Mouse (Mus musculus): ENCODE data around the gene Cd9.
"Not testable (repeated sequence)": the region's sequence is repeated elsewhere in the genome, so short reads cannot be mapped to it uniquely, and the experiment has no call there.

Cd9 gene

GRCm38 (mm10) chr6:125503186-125503802 is 8.7 kb upstream of the Cd9 start:
- DNase-seq (ENCODE audit: low read depth) = no peak

GRCm38 (mm10) chr6:125498062-125498461 is 3.5 kb upstream of the Cd9 start:
- DNase-seq (ENCODE audit: low read depth) = no peak

DNA sequence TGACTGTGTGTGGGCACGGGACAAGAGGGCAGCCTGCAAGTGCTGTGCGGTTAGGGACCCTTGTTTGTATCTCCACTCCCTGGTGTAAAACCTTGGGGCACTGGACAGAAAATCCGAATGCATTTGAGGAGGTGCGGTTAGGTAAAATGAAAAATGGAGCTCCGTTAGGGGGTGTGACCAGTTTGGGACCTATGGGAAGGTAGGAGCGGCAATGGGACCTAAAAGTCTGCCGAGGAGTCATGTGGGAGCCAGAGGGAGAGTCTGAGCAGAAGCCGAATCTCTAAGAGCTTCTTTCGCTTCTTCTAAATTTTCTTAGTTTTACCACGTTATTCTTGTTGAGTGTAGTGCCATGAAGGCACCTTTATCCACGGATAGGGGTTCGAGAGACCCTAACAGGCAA is 1.8 kb upstream of the Cd9 start:
- DNase-seq (ENCODE audit: low read depth) = no peak

- DNase-seq (ENCODE audit: low read depth) = no peak
Measured at GRCm38 (mm10) chr6:125495361-125495760, 770 bp upstream of the Cd9 start.

GRCm38 (mm10) chr6:125493147-125493546 is 1.4 kb downstream of the Cd9 start:
- DNase-seq (ENCODE audit: low read depth) = no peak

DNA sequence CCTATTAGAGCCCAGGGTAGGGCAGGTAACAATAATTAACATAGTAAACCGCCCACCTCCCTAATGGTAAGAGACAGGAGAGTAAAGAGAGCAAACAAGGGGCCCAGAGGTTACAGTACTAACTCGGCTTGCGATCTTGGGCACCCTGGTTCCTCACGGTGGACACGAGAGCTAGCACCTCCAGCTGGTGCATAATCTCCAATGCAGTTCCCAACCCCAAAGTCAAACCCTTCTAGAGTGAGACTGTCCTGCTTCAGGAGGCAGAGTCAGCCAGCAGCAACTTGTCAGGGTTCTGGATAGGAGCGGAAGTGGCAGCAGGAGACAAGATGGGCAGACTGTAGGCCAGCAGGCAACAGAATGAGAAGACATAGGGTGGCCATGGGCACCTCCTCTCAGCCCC is 1.9 kb downstream of the Cd9 start:
- no peak for DNase-seq (ENCODE audit: low read depth)

GRCm38 (mm10) chr6:125492033-125492432 is 2.6 kb downstream of the Cd9 start:
- no peak for DNase-seq (ENCODE audit: low read depth)

DNA sequence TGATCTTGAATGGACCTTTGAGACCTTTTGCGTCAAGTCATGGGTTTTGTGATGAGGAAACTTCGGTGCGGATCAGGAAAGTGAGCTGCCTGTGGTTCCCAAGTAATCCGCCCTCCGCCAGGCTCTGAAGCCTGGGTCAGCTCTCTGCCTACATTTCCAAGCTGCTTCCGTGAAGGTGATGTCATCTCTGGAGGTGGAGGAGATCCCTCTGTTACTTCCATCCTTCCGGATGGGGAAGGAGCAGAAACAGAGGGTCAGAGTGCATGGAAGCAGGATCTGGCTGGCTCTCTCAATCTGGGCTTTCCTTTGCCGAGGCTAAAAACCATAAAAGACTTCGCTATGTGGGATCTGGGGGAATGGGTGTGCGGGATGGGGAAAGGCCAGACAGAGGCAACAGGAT is 3.2 kb downstream of the Cd9 start:
- no peak for DNase-seq (ENCODE audit: low read depth)

DNA sequence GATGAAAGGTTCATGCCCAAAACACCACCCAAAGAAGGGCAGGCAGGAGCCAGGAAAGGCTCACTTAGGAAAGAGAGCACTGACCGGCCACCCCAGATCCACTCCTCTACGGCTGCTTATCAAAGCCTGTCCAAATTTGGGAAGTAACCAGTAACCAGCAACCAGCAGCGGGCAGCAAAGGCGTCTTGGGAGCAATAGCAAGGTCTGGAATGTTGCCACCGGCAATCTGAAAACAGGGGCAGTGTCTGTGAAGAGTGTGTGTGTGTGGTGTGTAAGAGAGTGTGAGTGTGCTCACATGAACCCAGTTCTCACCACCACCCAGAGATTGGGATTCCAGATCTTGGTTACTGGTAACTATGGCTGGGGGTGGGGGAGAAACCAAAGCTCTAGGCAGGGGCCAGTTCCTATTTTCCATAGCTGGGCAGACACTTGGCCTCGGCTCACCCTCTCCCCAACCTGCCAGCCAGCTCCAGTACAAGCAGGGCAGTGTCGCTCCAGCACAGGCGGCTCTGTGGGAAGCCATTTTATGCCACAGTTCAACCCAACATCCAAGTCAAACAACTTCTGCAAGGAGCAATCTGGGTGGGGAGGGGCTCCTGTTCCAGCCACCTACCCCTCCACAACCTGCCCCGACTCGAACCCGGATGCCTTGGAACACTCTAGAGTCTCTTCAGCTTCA is 4.6 kb downstream of the Cd9 start:
- no peak for DNase-seq (ENCODE audit: low read depth)

DNA sequence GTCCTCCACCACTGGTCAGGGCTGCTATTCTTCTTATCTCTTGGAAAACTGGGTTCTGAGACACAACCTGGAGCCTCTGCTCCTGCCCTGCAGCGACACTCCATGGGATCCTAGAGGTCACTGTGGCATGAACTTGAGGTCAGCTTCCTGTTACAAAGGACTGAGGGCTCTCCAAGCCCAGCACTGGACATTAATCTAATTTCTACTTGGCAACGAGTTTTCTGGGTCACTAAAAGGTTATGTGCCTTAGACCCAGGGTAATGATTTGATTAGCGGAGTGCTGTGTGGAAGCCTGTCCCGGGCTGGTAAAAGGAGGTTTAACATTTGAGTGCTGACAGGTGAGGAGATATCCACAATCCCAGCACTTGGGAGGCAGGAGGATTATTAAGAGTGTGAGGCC is 9.0 kb downstream of the Cd9 start:
- DNase-seq (ENCODE audit: low read depth) = no peak

- DNase-seq (ENCODE audit: low read depth) = no peak
Measured at GRCm38 (mm10) chr6:125484721-125485120, 9.9 kb downstream of the Cd9 start.

- DNase-seq (ENCODE audit: low read depth) = not testable (repeated sequence)
Measured at GRCm38 (mm10) chr6:125484313-125484660, 10.3 kb downstream of the Cd9 start.

DNA sequence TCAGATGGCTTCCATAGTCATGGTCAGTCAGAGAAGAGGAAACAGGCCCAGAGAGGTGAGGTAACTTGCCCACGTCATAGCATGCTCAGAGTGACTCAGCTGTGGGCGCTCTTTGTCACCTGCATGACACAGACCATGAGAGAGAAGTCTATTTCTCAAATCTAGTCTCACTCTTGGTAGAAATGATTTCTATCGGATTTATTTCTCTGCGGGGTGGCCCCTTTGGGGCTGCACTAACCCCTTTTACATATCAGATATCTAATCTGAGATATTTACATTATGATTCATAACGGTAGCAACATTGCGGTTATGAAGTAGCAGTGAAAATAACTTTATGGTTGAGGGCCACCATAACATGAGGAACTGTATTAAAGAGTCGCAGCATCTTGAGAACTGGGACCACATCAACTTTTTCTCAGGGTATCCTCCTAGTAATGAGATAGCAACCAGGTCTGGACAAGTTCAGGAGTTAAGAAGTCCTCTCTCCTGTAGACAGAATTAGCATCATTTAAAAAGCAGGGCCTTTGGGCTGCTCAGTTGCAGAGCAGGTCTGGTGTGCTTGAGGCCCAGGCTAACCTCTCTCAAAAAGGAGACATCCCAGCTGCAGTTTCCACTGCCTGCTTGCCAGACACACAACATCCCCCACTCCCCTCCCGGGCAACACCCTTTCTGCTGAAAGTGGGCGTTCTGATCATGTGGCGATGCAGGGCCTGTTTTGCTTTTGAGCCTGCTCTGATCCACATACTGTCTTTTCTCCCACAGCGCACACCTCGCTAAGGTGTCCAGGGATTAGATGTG is 10.9 kb downstream of the Cd9 start:
- no peak for DNase-seq (ENCODE audit: low read depth)

GRCm38 (mm10) chr6:125482427-125482831 is 12.2 kb downstream of the Cd9 start:
- no peak for DNase-seq (ENCODE audit: low read depth)

GRCm38 (mm10) chr6:125481667-125482390 is 12.8 kb downstream of the Cd9 start:
- no peak for DNase-seq (ENCODE audit: low read depth)

- no peak for DNase-seq (ENCODE audit: low read depth)
Measured at GRCm38 (mm10) chr6:125480396-125481361, 13.9 kb downstream of the Cd9 start.

DNA sequence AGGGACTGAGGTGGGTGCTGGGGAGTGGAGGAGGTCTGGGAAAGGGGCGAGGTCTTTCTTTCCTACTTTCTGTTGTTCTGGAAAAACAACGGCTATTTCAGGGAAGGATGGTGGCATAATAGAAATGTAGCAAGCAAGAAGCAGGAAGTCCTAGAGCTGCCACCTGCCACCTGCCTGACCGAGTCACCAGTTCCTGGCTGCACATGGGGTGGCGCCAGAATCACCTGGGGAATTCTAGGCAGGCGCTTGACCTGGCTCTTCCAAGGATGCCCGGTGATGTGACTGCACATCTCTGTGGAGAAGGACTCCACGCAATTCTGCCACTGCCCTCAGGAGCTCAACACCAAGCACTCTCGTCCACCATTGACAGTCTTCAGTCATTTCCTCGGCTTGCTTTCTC is 15.2 kb downstream of the Cd9 start:
- DNase-seq (ENCODE audit: low read depth) = no peak

DNA sequence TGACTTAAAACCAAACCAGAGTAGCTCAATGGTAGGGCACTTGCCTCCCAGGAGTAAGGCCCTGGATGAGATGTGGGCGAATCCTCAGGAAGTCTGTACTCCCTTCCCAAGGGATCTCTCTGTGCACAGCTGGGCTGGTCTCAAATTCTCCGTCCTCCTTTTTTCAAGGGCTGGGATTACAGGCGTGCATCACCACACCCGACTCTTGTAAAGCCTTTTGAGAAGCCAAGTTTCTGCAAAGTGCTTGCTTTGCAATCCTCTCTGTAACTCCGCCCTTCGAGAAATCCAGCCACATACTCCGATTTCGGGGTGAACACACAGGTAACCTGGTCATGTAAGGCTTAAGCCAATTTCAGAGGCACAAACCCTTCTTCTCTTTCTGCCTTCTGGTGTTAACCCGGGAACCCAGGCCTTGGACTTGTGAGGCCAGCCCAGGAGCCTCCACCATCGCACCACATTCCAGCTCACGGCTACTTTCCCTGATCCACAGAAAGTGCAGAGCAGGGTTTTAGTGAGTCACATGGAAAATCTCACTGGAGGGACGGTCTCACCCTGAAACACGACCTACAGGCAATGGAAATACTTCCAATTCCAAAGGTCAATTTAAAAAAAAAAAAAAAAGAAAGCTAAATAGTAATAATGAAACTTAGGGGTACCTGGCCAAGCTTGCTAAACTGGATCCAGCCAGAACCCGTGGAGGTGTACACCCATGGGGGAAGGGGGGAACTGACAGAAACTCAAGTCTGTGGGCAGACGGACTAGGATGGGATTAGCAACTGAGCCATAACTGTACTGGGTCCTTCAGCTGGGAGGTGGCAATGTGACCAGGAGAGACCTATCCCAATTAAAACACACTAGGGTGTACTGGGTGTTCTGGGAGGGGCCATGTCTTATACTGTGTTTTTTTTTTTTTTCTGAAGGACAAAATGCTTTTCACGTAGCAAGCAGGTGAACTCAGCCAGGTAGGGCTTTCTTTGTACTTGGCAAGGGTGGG is 16.2 kb downstream of the Cd9 start:
- no peak for DNase-seq (ENCODE audit: low read depth)

DNA sequence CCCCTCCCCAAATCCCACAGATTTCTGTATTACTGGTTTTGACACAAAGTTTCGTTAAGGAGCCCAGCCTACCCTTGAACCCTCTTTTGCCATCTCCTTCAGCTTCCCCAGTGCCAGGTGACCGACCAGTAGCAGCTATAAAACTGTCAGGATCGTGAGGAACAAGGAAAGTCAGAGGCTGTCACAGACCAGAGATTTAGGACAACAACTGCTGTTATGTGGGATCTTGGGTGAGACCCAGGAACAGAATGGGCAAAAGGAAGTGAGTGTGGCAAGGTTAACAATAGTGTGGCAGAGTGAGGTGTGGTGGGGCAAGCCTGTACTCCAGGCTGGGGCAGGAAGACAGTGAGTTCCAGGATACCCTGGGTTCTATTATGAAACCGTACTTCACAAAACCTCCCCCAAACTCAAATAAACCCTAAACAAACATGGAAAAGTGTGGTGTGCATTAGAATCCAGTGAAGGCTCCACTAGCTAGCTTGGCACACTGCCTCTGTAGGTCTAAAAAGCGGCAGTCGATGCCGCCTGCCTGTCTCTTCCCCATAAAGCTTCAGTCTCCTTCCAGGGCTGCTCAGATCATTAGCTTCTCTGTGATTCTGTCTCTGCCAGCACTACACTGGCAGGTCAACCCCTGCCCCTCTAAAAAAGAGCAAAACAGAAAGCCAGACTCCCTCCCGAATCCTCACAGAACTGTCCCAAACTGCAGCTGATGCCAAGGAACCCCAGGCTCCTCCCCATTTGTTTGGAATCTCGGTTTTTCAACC is 17.6 kb downstream of the Cd9 start:
- no peak for DNase-seq (ENCODE audit: low read depth)
